Mouse (Mus musculus) liver, embryonic 14 days (tissue): ENCODE results near the gene Dyrk2. TPM values are rescaled to one million over a fixed set of nuclear protein-coding genes. Genes with fewer than 3 reads are reported as not detected.

ENCODE experiments used
- polyA plus RNA-seq: library from polyadenylated mRNA; depleted of rRNA; stranded (reverse); fragments of >200 nt; gene quantifications from 2 replicates; pipeline ENCODE4 v1.2.3, GENCODE M21; 2012; rRNA removed

Gene Dyrk2
- polyA plus RNA-seq, result 3.0 and 3.3 TPM in 2 replicates

DNA sequence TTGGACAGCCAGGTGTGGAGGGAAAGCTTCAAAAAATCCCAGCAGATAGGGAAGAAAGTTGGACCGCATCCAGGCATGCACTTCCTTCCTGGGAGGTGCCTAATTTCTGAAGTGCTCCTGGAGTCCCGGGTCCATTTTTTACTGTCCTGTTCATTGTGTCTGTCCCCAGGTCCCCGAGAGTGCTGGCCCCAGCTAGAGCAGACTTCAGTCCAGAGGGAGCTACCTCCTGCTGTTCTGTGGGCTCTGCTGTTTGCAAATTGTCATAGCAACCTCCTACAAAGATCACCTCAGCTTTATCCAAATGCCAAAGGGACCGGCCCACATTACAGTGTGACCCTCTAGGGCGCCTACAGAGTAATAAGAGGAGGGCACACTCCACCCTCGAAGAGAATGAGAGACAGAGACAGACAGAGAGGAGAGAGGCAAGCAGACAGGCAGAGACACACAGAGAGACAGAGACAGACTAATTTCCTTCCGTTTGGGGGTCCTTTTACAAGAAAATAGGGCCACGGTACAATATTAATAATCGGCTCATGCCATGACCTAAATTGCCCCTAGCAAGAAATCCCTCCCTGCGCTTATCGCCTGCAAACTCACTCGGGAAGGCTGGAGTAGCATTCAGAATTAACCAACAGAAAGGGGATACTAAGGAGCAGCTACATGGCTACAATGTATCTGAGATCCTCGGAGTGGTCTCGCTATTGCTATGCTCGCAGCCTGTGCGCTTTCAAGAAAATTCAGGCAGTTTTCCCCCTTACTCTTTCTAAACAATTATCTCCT is at the start of gene Dyrk2:
TSS of gene Dyrk2 (minus strand) at position 9 of the 780 bp plus-strand sequence.

